Mouse (Mus musculus) heart, embryonic 14.5 days (tissue): ENCODE measurements around the gene Cep95. TPM values are rescaled to one million over a fixed set of nuclear protein-coding genes. Genes with fewer than 3 reads are reported as not detected.
"Not testable (repeated sequence)": the region's sequence is repeated elsewhere in the genome, so short reads cannot be mapped to it uniquely, and the experiment has no call there.

Source experiments
- ATAC-seq: fragments of 200-750 bp; cut with Nextera tagmentation; 2 replicates; pipeline ENCODE4 v1.8.0; 2017; ENCODE audit warnings: low read depth, moderate TSS enrichment; ENCODE audit not compliant: insufficient number of reproducible peaks, insufficient read depth, low FRiP score
- H3K27ac ChIP-seq, 2 experiments: fragments of 200-500 bp in 1 of 2; fragments of 300-500 bp in 1 of 2; sonication (generic) in 1 of 2; replicated peaks in 1 of 2; 2 replicates each; pipeline ENCODE4 v1.5.1; 2012 to 2014; ENCODE audit warnings: low read depth in 2 of 2, low read length in 2 of 2, control low read depth in 1 of 2, mild to moderate bottlenecking in 1 of 2, mixed read lengths in 1 of 2; ENCODE audit not compliant: control insufficient read depth in 1 of 2, insufficient read depth in 1 of 2
- H3K27me3 ChIP-seq: fragments of 300-500 bp; sonication (generic); 2 replicates; pipeline ENCODE4 v1.6.1; 2014; ENCODE audit warnings: mild to moderate bottlenecking, low read length, control low read depth; ENCODE audit not compliant: control insufficient read depth, insufficient read depth
- H3K36me3 ChIP-seq: fragments of 300-500 bp; sonication (generic); 2 replicates; pipeline ENCODE4 v1.6.1; 2014; ENCODE audit warnings: mild to moderate bottlenecking, control low read depth, low read length, mixed read lengths; ENCODE audit not compliant: control insufficient read depth, insufficient read depth
- H3K4me1 ChIP-seq, 2 experiments: fragments of 200-500 bp in 1 of 2; fragments of 300-500 bp in 1 of 2; sonication (generic) in 1 of 2; 2 replicates each; pipeline ENCODE4 v1.6.1; 2012 to 2014; ENCODE audit warnings: low read length in 2 of 2, control low read depth in 1 of 2, mixed read lengths in 1 of 2; ENCODE audit not compliant: control insufficient read depth in 2 of 2, insufficient read depth in 2 of 2
- H3K4me2 ChIP-seq: fragments of 300-500 bp; sonication (generic); 2 replicates; pipeline ENCODE4 v1.6.1; 2014; ENCODE audit warnings: mild to moderate bottlenecking, low read length
- H3K4me3 ChIP-seq, 2 experiments: fragments of 200-500 bp in 1 of 2; fragments of 300-500 bp in 1 of 2; sonication (generic) in 1 of 2; 2 replicates each; pipeline ENCODE4 v1.5.1; 2012 to 2014; ENCODE audit warnings: low read length in 2 of 2, mild to moderate bottlenecking in 2 of 2, control low read depth in 1 of 2, low read depth in 1 of 2, moderate library complexity in 1 of 2; ENCODE audit not compliant: control insufficient read depth in 1 of 2, insufficient read depth in 1 of 2
- H3K9ac ChIP-seq: fragments of 300-500 bp; sonication (generic); 2 replicates; pipeline ENCODE4 v1.6.1; 2014; ENCODE audit warnings: mild to moderate bottlenecking, low read length
- H3K9me3 ChIP-seq: fragments of 300-500 bp; sonication (generic); 2 replicates; pipeline ENCODE4 v1.6.1; 2016; ENCODE audit warnings: low read length, control low read depth; ENCODE audit not compliant: control insufficient read depth
- WGBS: fragments of 180-500 bp; shearing (Covaris S2); extraction: QIAGEN DNeasy Blood & Tissue Kit; methylation state at CpG from one replicate; pipeline ENCODE4 v1.1.7; 2014; 5-methylcytosine and 5-hydroxymethylcytosine counted together
- polyA plus RNA-seq: library from polyadenylated mRNA; unstranded; fragments of >200 nt; fragmentation: Nextera tagmentation; extraction: Ambion mirVana; gene quantifications from 2 replicates; pipeline ENCODE4 v1.2.1, GENCODE M21; 2014

The Cep95 gene
- polyA plus RNA-seq, 1 experiment from 2014 or later, result 14.4 TPM

- peaks cover 6% of the 10 kb centered on the region; the same call in 1 of the 2 replicates for H3K9me3 ChIP-seq
- H3K27ac ChIP-seq, result no peak overlapping the region
- no peak overlapping the region for H3K9ac ChIP-seq
- WGBS, result 79% methylated on average over 4 of the region's 4 CpGs
- ATAC-seq, result no peak
- H3K4me1 ChIP-seq, result peaks cover 0 to 10% of the 10 kb centered on the region in 2 experiments; a peak in 1 of 4 replicates
- no peak overlapping the region for H3K4me3 ChIP-seq
- peaks cover 66% of the 10 kb centered on the region for H3K36me3 ChIP-seq
- no peaks in the 10 kb centered on the region for H3K27me3 ChIP-seq
- no peak overlapping the region for H3K4me2 ChIP-seq
Observed at GRCm38 (mm10) chr11:106793846-106794245, 4.8 kb downstream of the Cep95 start.

DNA sequence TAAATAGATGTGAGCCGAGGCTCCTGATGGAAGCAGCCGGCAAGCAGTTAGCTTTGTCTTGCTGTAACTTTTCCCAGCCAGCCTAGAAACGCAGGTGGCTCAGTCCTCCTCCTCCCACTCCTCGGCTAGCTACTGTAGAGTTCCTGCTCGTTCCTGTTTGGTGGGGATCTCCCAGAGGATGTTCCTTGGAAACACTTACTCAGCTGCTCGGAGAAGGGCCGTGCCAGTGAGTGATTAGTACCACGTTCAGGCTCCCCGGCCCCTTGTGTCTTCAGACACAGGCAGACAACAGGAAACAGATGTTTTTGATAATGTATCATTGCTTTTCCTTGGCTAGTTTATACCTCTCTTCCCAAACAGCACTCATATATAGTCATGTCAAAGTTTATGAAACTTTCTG is 6.6 kb downstream of the Cep95 start:
- Histone ChIP-seq H3K4me1 (peaks cover 0 to under 1% of the 10 kb centered on the region in 2 experiments; a peak in 1 of 4 replicates), H3K9me3 (peaks cover 6% of the 10 kb centered on the region; the same call in 1 of the 2 replicates), H3K27me3 (no peaks in the 10 kb centered on the region), H3K36me3 (peaks cover 85% of the 10 kb centered on the region), H3K27ac (no peak overlapping the region), H3K9ac (no peak overlapping the region), H3K4me3 (no peak overlapping the region), H3K4me2 (no peak overlapping the region)
- 48% methylated on average over 9 of the region's 9 CpGs for WGBS
- no peak for ATAC-seq

DNA sequence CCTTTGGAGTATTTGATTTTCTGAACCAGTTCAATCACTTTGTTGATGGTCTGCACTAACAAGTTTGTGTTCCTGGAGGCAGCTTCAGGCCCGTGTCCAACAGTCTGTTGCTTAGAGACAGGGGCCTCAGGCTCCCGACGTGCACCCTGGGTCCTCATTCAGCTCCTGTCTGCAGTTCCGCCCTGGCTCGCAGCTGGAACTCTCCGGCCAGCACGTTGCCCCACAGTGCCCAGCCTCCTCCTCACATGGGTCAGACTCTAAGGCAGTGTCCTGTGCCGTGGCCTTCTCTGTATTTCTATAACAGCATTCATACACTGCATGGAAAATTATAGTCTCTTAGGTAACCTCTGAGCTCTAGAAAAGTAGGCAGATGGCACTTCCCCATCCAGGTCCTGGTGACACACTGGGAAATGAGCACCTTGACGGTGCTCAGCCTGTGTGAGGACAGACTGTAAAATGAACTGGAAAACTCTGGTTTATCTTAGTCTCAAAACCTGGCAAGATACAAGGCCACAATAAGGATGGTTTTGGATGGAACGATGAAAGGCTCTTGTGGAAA is 13.1 kb downstream of the Cep95 start:
- peaks cover 6% of the 10 kb centered on the region; the same call in 1 of the 2 replicates for H3K9me3 ChIP-seq
- no peak overlapping the region for H3K9ac ChIP-seq
- no peak overlapping the region for H3K4me3 ChIP-seq
- peaks cover 88% of the 10 kb centered on the region for H3K36me3 ChIP-seq
- H3K27me3 ChIP-seq, result no peaks in the 10 kb centered on the region
- no peak for ATAC-seq
- WGBS, result 84% methylated on average over 10 of the region's 10 CpGs
- H3K4me1 ChIP-seq, result no peaks in the 10 kb centered on the region
- H3K4me2 ChIP-seq, result no peak overlapping the region
- no peak overlapping the region for H3K27ac ChIP-seq

- H3K9me3 ChIP-seq, H3K27me3 ChIP-seq, H3K27ac ChIP-seq, H3K4me3 ChIP-seq, H3K9ac ChIP-seq, H3K4me2 ChIP-seq, ATAC-seq, H3K4me1 ChIP-seq: not testable (repeated sequence)
- whole genome bisulfite sequencing, result 74% methylated on average over 1 of the region's 1 CpGs
- peaks cover 84% of the 10 kb centered on the region for H3K36me3 ChIP-seq
Observed at GRCm38 (mm10) chr11:106807442-106807841, 18.4 kb downstream of the Cep95 start.

GRCm38 (mm10) chr11:106812410-106813136 is 23.5 kb downstream of the Cep95 start:
- Histone ChIP-seq H3K9ac (no peak overlapping the region), H3K36me3 (peaks cover 96% of the 10 kb centered on the region), H3K4me2 (no peak overlapping the region), H3K4me1 (peaks cover 0 to 4% of the 10 kb centered on the region in 2 experiments; a peak in 1 of 4 replicates), H3K27ac (no peak overlapping the region), H3K4me3 (no peak overlapping the region), H3K27me3 (no peaks in the 10 kb centered on the region), H3K9me3 (no peaks in the 10 kb centered on the region)
- no peak for ATAC-seq
- WGBS, result 85% methylated on average over 7 of the region's 7 CpGs

DNA sequence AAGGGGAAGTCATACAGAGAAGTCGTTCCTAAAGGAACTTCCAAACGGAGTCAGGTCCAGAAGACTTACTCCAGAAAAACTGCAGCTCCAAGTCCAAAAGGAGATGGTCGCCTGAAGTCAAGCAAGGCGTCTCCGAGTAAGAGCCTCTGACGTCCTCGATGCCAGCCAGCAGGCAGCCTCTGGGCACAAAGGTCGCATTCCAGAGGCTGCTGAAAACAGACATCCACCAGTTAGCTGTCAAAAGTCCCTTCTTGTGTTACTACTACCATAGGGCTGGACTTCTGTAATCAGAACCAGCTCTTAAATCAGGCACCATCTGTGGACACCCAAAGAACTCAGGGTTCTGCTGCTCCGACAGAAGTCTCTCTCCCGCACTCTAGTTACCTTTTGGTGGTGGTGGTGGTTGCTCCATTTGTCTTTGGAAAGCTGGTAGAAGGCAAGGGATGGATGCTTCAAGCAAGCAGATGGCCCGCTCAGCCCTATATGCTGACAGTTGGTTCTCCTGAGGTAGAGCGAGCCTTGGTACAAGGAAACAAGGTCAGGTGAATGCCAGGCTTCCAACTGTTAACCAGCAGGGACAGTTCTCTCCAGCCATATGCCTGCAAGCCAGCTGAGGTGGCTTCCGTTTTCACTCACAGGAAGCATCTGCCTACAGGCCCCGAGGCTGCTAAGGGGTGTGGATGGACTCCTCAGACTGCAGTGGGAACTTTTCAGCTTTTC is 25.7 kb downstream of the Cep95 start:
- Histone ChIP-seq H3K27ac (0 out of 4 replicates have a peak overlapping the region, but pooled peaks of 1 of the 2 experiments have one; percentile 3), H3K4me2 (no peak overlapping the region), H3K36me3 (peaks cover 91% of the 10 kb centered on the region), H3K27me3 (no peaks in the 10 kb centered on the region), H3K4me3 (no peak overlapping the region), H3K9me3 (no peaks in the 10 kb centered on the region), H3K9ac (no peak overlapping the region), H3K4me1 (peaks cover 3 to 22% of the 10 kb centered on the region in 2 experiments)
- 75% methylated on average over 14 of the region's 14 CpGs for WGBS
- no peak for ATAC-seq

GRCm38 (mm10) chr11:106815331-106815730 is 26.3 kb downstream of the Cep95 start:
- no peak overlapping the region for H3K9ac ChIP-seq
- H3K9me3 ChIP-seq, result no peaks in the 10 kb centered on the region
- 92% methylated on average over 2 of the region's 2 CpGs for WGBS
- peaks cover 3 to 22% of the 10 kb centered on the region in 2 experiments for H3K4me1 ChIP-seq
- H3K27ac ChIP-seq, result no peak overlapping the region
- ATAC-seq, result no peak
- no peak overlapping the region for H3K4me3 ChIP-seq
- no peaks in the 10 kb centered on the region for H3K27me3 ChIP-seq
- H3K36me3 ChIP-seq, result peaks cover 92% of the 10 kb centered on the region
- no peak overlapping the region for H3K4me2 ChIP-seq
